Mouse (Mus musculus) spleen, postnatal 14 days (tissue): ENCODE measurements around the gene Grin1.

ENCODE experiments used
- DNase-seq, 2 experiments: peaks; one replicate each; pipeline ENCODE4 v3.0.0; 2021 to 2022; ENCODE audit warnings: low spot score in 2 of 2

The Grin1 gene

DNA sequence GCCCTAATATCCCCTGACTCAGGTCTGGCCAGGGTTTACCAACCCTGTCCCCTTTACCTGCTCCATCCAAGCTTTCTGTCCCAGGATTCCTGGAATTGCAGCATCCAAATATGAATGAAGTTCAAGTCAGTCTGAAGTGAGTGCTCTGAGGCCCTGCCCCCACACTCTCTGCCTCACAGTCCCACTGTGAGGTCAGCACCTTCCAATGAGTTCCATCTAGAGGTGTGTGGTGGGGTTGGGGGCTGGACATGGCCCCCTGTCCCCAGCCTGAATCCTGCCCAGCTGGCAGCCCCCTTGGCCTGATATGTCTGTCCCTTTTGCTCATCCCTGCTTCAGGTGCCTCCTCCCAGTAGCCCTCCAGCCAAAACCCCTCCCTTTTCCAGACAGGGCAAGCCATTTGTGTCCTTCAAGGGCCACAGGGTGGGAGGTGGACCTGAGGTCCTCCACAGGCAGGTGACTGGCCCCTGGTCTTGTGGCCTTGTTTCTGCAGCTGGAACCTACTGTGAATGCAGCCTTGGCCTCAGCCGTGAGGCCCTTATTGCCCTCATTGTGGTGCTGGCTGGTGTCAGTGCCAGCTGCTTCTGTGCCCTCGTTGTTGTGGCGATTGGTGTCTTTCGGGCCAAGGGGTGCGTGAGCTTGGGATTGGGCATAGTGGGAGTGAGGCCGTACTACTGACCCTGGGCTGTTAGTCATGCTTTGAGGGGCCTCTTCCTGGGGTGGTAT, 30.9 kb downstream of the Grin1 start, which contains the start of gene Tmem210:
Gene Tmem210, plus strand, starts transcription at position 219 of the 723 bp plus-strand sequence.
- no peak for DNase-seq

DNA sequence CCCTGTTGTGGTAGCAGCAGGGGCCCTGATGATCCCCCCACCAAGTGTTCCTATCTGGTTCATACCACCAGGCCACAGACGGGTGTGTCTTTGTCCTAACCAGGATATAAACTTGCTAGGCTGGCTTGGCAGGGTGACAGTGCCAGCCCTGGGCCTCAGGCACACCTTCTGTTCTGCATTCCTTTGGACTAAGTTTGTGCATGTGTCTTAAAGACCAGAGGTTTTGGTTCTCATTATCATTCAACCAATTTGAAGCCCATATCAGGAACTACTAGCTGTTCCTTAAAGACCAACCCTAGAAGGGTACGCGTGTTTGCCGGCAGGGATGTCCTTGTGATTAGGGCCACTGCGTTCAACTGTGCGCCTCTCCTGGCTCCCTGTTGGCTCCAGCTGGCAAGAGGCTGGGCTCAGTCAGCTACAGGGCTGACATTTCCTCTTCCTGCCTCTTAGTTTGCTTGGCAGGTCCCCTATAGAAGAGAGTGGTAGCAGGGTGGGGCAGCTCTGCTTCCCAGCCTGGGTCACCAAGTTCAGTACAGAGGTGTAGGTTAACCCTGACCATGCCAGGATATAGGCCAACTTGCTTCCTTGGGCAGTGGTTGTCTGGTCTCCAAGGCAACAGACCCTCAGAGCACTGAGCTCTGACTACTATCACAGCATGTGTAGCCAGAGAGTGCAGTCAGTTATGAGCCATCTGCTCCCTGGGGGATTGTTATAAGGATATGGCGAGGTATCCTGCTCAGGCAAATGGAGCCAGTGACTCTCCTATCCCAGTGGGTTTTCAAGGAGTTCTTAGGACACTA, 31.9 kb downstream of the Grin1 start:
- DNase-seq = no peak

GRCm38 (mm10) chr2:25286314-25286713, 32.7 kb downstream of the Grin1 start:
- DNase-seq = no peak

DNA sequence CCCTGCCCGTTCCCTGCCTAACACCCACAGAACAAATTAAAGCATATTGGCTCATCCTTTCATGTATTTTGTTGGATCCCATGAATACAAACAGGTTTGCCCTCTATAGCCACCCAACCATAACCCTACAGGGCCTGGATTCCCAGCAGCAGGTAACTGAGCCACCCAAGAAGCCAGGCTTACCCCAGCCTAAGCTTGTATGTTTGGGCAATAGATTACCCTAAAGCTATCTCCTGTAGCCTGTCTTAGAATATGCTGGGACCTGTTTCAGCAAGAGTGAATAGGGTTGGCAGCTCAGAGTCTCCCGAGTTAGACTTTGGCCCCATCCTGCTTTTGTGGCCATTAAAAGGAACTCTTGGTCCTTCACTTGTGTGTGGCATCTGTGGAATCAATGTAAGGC, 33.4 kb downstream of the Grin1 start:
- DNase-seq = no peak

DNA sequence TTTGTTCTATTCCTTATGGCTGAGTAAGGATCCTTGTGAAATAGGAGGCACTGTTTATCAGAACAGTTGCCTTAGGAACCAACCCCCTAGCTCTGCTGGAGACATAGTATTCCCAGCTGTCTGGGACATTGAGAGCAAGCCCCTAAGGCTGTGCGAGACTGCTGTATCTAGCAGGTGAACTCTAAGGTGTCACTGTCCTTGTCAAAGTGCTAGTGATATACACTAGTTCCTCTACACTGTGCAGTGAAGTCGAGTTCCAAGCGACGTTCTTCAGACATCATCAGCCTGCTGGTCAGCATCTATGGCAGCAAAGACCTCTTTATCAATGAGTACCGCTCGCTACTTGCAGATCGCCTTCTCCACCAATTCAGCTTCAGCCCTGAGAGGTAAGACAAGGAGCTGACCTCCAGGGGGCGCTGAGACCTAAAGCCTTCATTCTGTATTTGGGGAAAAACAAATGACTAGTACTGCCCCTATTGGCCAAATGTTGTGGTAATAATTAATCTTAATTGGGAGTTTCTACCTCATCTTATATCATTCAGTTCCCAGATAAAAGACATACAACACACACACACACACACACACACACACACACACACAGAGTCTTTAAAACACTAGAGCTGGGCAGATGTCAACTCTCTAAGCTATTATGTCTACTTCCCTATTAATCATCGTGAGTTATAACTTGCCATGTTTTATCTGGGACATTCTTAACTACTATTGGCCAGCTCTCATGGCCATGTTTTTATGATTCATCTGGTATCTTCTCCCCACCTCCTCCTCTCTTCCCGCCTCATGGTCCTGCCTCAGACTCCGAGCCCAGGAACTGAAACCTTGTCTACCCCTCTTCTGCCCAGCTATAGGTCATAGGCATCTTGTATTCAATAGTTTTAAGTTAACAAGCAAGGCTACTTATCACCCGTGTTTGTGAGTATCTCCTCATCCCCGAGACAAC, 39.8 kb downstream of the Grin1 start:
- peak; percentile 63 to 81 for DNase-seq

GRCm38 (mm10) chr2:25273010-25273409, 46.0 kb downstream of the Grin1 start:
- no peak for DNase-seq

- no peak for DNase-seq
Observed at GRCm38 (mm10) chr2:25272515-25272914, 46.5 kb downstream of the Grin1 start.

DNA sequence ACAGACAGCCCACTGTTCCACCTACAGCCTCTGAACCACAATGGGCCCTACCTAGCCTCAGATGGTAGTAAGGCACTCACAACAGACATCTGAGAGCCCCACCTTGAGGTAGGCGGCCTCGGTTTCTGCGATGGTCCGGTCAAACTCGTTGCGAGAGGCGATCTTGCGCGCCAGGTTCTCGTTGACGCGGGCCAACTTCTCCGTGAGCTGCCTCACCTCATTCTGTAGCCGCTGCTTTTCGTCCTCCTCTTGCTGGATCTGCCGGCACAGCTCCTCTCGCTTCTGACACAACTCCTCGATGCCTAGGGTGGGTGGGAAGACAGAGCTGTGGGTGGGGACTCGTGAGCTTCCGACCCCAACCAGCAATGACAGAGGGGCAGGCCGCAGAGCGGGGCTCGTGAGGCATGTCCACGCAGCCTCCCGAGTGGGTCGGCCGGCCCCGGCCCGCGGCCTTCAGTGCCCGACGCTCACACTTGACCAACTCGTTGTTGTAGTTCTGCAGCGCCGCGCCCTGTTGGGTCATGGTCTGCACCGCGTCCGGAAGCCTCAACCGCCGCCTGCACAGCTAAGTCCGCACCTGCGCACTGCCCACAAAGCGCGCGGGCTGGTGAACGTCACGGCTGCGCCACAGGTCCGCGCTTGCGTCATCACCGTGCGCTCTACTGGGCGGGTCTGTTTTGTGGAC, 47.0 kb downstream of the Grin1 start, which contains the start of the genes Ssna1 and Anapc2:
Gene Ssna1, minus strand, starts transcription at position 612 of the 685 bp plus-strand sequence.
Gene Anapc2, plus strand, starts transcription at position 652 of the 685 bp plus-strand sequence.
- peak; percentile 98 to 99 for DNase-seq

- DNase-seq = no peak
Observed at GRCm38 (mm10) chr2:25267746-25268309, 51.2 kb downstream of the Grin1 start.

DNA sequence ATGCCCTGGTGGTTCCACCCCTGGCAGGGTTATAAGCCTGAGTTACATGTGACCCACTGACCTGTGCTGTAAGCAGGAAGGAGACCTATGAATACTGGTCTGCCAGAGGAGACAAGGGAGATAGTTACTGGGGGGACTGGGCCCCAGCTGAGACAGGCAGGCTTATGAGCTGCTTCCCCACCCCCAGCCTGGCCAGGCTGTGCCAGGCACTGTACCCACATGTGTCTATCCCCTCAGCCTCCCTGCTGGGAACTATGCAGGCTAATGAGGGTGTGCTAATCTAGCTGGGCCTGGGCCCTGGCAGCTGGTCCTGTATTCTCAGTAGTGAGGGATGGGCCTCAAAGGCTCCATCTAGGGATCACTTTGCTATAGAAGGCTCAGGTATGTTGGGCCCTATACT, 51.7 kb downstream of the Grin1 start:
- DNase-seq = no peak

GRCm38 (mm10) chr2:25266720-25267119, 52.3 kb downstream of the Grin1 start:
- no peak for DNase-seq

DNA sequence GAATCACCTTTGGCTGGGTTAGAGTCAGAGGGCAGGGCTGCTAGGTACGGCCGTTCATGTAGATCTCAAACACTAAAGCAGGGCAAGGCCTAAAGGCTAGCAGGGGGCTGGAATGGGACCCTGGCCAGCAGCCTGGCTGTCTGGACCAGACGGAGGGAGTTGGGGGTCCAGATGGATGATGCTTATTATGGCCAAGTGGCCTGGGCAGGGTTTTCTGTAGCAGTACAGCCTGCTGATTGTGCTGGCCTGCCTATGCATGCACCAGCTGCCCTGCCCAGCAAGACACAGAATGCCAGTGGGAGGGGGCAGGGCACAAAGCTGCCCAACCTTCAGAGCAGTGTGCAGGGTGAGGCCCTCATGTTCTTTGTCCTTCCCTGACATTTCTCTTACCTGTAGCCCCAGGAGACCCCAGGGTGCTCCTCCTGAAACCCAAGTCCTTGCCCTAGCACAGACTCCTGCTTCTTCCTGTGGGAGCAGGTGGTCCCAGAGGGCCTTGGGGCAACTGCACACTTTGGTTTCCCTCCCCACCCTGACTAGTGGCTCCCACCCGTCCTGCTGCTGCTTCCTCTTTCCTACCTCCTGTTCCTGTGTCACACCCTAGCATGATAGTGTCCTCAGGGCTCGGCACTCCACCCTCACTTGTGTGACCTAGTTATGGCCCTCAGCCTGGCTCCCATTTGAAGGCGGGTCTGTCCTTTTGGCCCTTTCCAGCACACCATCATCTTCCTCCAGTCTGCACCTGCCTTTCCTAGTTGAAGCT, 52.9 kb downstream of the Grin1 start:
- DNase-seq = no peak

GRCm38 (mm10) chr2:25264851-25265250, 54.1 kb downstream of the Grin1 start:
- no peak for DNase-seq

DNA sequence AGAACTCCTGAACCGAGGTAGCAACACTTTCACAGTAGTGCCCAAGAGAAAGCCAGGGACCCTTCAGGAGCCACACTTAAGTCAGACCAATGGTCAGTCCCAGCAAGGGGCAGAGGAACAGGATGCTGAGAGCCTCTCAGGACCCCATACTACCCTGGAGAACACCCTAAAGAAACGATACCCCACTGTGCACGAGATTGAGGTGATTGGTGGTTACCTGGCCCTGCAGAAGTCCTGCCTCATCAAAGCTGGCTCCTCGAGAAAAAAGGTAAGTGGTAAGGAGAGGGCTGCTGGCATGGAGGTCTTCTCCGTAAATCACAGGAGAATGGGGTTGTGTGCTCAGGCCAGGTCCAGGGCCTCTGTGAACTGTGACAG, 54.7 kb downstream of the Grin1 start:
- DNase-seq = no peak

DNA sequence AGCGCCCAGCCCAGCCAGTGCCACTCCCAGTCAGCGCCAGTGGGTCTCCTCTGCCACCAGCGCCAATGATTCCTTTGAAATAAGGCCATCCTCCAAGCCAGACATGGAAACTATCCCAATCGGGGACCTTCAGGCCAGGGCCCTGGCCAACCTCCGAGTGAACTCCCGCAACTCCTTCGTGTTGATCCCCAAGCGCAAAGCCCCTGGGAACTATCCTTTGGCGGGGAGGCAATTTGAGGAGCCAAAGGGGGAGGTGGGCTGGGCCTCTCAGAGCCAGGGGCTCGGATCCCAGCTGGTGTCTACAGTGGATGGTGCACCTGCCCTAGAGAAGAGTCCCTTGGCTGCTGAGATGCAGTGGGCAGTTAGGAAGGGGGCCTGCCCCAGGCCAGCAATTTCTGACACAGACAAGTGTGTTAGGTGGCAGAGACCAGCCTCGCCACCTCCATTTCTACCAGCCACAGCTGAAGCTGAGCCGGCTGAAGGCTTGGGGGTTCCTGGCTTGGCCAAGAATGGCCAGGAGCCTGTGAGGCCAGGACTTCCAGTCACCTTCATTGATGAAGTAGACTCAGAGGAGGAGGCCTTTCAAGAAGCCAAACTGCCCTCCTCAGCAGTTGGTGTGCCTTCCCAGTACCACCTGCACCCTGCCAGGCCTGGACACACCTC, 55.2 kb downstream of the Grin1 start:
- DNase-seq = no peak

GRCm38 (mm10) chr2:25262795-25263622, 56.0 kb downstream of the Grin1 start:
- DNase-seq = peak in 1 of 2 experiments; percentile 33

- peak; percentile 91 to 93 for DNase-seq
Observed at GRCm38 (mm10) chr2:25262291-25262767, 56.7 kb downstream of the Grin1 start, which contains the start of gene Tprn. Gene Tprn, plus strand, starts transcription at chr2:25262618.

- no peak for DNase-seq
Observed at GRCm38 (mm10) chr2:25261870-25262269, 57.1 kb downstream of the Grin1 start.
